Mouse (Mus musculus) spleen, adult 2 months (tissue): Measurements from ENCODE around the gene Epor. TPM values are rescaled to one million over a fixed set of nuclear protein-coding genes. Genes with fewer than 3 reads are reported as not detected.

Experiments used
- DNase-seq, 2 experiments: peaks; one replicate each; pipeline versions ENCODE4 v3.0.0 to v3.0.0-alpha.2; 2012 to 2021; ENCODE audit warnings: low spot score in 2 of 2, low read depth in 1 of 2
- H3K27ac ChIP-seq: fragments of 200-500 bp; 2 replicates; pipeline ENCODE4 v1.5.1; 2012; ENCODE audit warnings: low read length, inconsistent platforms; ENCODE audit not compliant: insufficient read depth
- H3K27me3 ChIP-seq: fragments of 200-500 bp; 2 replicates; pipeline ENCODE4 v1.6.1; 2012; ENCODE audit warnings: mild to moderate bottlenecking, moderate library complexity, low read length, inconsistent platforms; ENCODE audit not compliant: control insufficient read depth, insufficient read depth
- H3K36me3 ChIP-seq: fragments of 200-500 bp; 2 replicates; pipeline ENCODE4 v1.6.1; 2012; ENCODE audit warnings: mild to moderate bottlenecking, low read length, inconsistent platforms; ENCODE audit not compliant: control insufficient read depth, insufficient read depth
- H3K4me1 ChIP-seq: fragments of 200-500 bp; 2 replicates; pipeline ENCODE4 v1.6.1; 2011; ENCODE audit warnings: inconsistent platforms; ENCODE audit not compliant: control insufficient read depth, insufficient read depth, insufficient read length
- H3K4me3 ChIP-seq: fragments of 200-500 bp; 2 replicates; pipeline ENCODE4 v1.5.1; 2011; ENCODE audit warnings: mild to moderate bottlenecking, inconsistent platforms; ENCODE audit not compliant: insufficient read depth, insufficient read length; ENCODE audit errors: extremely low read depth
- CTCF ChIP-seq: fragments of 200-500 bp; IDR thresholded peaks from 2 replicates; pipeline ENCODE4 v1.5.1; 2011; ENCODE audit warnings: mild to moderate bottlenecking, inconsistent platforms; ENCODE audit not compliant: insufficient read depth, insufficient read length, insufficient replicate concordance; ENCODE audit errors: extremely low read depth
- POLR2A ChIP-seq: fragments of 200-500 bp; IDR thresholded peaks from 2 replicates; pipeline ENCODE4 v1.6.1; 2011; ENCODE audit warnings: low read depth, low read length, inconsistent platforms
- WGBS: fragments of 180-500 bp; shearing (Covaris S2); methylation state at CpG from one replicate; pipeline ENCODE4 v1.1.7; 2018; 5-methylcytosine and 5-hydroxymethylcytosine counted together
- polyA plus RNA-seq: library from polyadenylated mRNA; depleted of rRNA; stranded (reverse); fragments of >200 nt; gene quantifications from 2 replicates; pipeline ENCODE4 v1.2.3, GENCODE M21; 2012

Epor gene
- polyA plus RNA-seq, 1 experiment, result 49.5 TPM

GRCm38 (mm10) chr9:21950322-21950721 is 13.0 kb downstream of the Epor start:
- Histone ChIP-seq H3K4me3 (no peak overlapping the region), H3K4me1 (peaks cover 5% of the 10 kb centered on the region), H3K27me3 (peaks cover 2% of the 10 kb centered on the region), H3K36me3 (no peaks in the 10 kb centered on the region), H3K27ac (no peak overlapping the region)
- DNase-seq, result peak in 1 of 2 experiments; percentile 41
- peak; percentile 52; the same call in 1 of the 2 replicates for TF ChIP-seq CTCF
- TF ChIP-seq POLR2A, result no peak
- 16% methylated on average over 11 of the region's 11 CpGs for WGBS

DNA sequence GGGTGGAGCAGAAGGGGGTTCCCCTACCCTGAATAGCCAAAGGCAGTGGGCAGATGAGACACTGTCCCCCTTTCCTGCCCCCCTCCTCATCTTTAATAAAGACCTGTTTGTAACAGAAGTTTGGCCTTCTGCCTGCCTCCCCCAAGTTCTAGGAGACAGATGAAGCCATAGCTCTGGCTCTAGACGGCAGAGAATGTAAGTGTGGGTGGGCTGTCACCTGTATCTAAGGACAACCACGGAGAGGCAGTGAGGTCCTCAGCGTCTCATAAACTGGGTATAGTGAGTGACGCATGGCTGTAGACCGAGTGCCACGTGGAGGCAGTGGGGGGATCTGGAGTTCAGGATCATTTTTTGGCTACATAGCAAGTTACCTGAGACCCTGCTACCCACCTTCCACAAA is 14.5 kb downstream of the Epor start:
- no peak for TF ChIP-seq CTCF
- TF ChIP-seq POLR2A, result no peak
- DNase-seq, result no peak
- Histone ChIP-seq H3K4me3 (no peak overlapping the region), H3K27ac (no peak overlapping the region), H3K36me3 (no peaks in the 10 kb centered on the region), H3K4me1 (peaks cover 5% of the 10 kb centered on the region), H3K27me3 (peaks cover 2% of the 10 kb centered on the region)
- 62% methylated on average over 6 of the region's 6 CpGs for WGBS

GRCm38 (mm10) chr9:21948146-21948545 is 15.2 kb downstream of the Epor start:
- H3K27me3 ChIP-seq, result peaks cover 2% of the 10 kb centered on the region
- TF ChIP-seq POLR2A (no peak), CTCF (no peak)
- no peak for DNase-seq
- no peaks in the 10 kb centered on the region for H3K36me3 ChIP-seq
- WGBS, result 57% methylated on average over 8 of the region's 8 CpGs
- H3K4me1 ChIP-seq, result peaks cover 5% of the 10 kb centered on the region
- H3K4me3 ChIP-seq, result no peak overlapping the region
- H3K27ac ChIP-seq, result no peak overlapping the region

DNA sequence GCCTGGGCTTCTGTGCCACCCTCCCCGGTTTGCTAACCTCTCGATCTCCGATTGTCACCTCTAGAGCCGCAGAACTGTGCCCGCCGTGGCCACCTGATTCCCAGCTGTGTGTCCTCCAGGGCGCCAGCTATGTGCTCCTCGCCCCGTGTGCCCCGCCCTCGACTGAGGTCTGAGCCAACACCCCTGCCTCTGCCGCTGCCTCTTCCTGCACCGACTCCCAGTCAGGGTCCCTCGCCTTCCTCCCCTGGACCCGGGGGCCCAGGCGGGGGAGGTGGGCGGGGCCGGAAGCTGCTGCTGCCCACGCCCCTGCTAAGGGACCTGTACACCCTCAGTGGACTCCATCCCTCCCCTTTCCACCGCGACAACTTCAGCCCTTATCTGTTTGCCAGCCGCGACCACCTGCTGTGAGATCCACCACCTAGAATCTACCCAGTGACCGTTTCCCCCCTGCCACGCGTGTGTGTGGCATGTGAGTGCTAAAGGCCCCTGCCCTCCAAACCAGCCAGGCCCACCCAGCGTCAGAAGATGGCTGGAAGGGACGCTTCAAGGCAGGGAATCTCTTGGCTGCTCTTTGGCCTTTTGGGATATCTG is 15.7 kb downstream of the Epor start:
- Histone ChIP-seq H3K36me3 (no peaks in the 10 kb centered on the region), H3K4me1 (peaks cover 5% of the 10 kb centered on the region), H3K27ac (no peak overlapping the region), H3K27me3 (peaks cover 2% of the 10 kb centered on the region), H3K4me3 (no peak overlapping the region)
- WGBS, result 5% methylated on average over 27 of the region's 28 CpGs
- TF ChIP-seq CTCF (no peak), POLR2A (no peak)
- DNase-seq, result no peak

DNA sequence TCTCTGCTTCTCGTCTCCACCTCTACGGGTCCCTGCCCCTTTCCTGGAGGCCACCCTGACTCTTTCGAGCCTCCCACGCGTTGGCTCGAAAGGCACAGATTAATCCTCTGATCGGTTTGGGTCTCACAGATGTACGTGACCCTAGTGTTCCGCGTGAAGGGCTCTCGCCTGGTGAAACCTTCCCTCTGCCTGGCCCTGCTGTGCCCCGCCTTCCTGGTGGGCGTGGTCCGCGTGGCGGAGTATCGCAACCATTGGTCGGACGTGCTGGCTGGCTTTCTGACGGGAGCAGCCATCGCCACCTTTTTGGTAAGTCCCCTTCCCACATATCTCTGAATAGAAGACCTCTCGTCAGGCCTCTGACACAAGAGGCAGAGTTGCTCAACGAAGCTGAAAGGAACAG is 19.0 kb downstream of the Epor start:
- WGBS, result 57% methylated on average over 23 of the region's 23 CpGs
- Histone ChIP-seq H3K4me1 (peaks cover 5% of the 10 kb centered on the region), H3K4me3 (no peak overlapping the region), H3K36me3 (no peaks in the 10 kb centered on the region), H3K27ac (no peak overlapping the region), H3K27me3 (peaks cover 2% of the 10 kb centered on the region)
- DNase-seq, result no peak
- TF ChIP-seq CTCF (no peak), POLR2A (no peak)

DNA sequence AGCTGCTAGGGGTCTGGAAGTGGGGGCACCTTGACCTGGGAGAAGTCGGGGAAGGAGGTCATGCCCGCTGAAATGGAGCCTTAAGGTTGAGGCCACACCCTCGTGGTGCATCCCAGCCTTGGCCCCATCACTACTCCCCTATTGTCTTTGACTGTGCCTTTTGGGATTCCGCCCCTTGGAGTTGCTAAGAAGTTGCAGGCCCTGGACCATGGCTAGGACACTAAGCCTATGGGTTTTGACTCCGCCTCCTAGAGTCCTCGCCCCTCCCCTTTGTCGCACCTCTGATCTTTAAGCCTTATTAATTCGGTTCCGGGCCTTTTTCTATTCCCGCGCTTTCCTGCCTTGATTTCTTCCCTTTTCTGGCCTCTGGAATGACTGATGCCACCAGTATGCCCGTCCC is 19.7 kb downstream of the Epor start:
- 81% methylated on average over 12 of the region's 12 CpGs for WGBS
- DNase-seq, result no peak
- TF ChIP-seq POLR2A (no peak), CTCF (no peak)
- Histone ChIP-seq H3K27ac (no peak overlapping the region), H3K4me3 (no peak overlapping the region), H3K36me3 (no peaks in the 10 kb centered on the region), H3K27me3 (peaks cover 2% of the 10 kb centered on the region), H3K4me1 (peaks cover 5% of the 10 kb centered on the region)

- H3K27ac ChIP-seq, result no peak overlapping the region
- peaks cover 5% of the 10 kb centered on the region for H3K4me1 ChIP-seq
- TF ChIP-seq POLR2A, result no peak
- no peak for TF ChIP-seq CTCF
- 76% methylated on average over 12 of the region's 12 CpGs for WGBS
- H3K27me3 ChIP-seq, result no peaks in the 10 kb centered on the region; the same call in 1 of the 2 replicates
- H3K36me3 ChIP-seq, result no peaks in the 10 kb centered on the region
- H3K4me3 ChIP-seq, result no peak overlapping the region
- DNase-seq, result no peak
Measured at GRCm38 (mm10) chr9:21943046-21943445, 20.3 kb downstream of the Epor start.
